Mouse (Mus musculus) kidney, embryonic 14.5 days (tissue): ENCODE data around the gene Nup160. TPM values are rescaled to one million over a fixed set of nuclear protein-coding genes. Genes with fewer than 3 reads are reported as not detected.
A peak's percentile ranks its signal among the peaks of the same experiment; 100 is the strongest.

Source experiments
- ATAC-seq: fragments of 200-750 bp; cut with Nextera tagmentation; 2 replicates; pipeline ENCODE4 v1.8.0; 2017; ENCODE audit warnings: moderate number of reproducible peaks, mild to moderate bottlenecking, moderate TSS enrichment, moderate library complexity; ENCODE audit not compliant: low FRiP score, low TSS enrichment
- H3K27ac ChIP-seq: fragments of 300-500 bp; sonication (generic); 2 replicates; pipeline ENCODE4 v1.5.1; 2014; ENCODE audit warnings: low read depth, mild to moderate bottlenecking, low read length, moderate library complexity, mixed read lengths
- H3K27me3 ChIP-seq: fragments of 300-500 bp; sonication (generic); 2 replicates; pipeline ENCODE4 v1.6.1; 2014; ENCODE audit warnings: mild to moderate bottlenecking, low read length; ENCODE audit not compliant: control insufficient read depth, insufficient read depth
- H3K36me3 ChIP-seq: fragments of 300-500 bp; sonication (generic); 2 replicates; pipeline ENCODE4 v1.6.1; 2014; ENCODE audit warnings: low read length, mixed read lengths; ENCODE audit not compliant: control insufficient read depth, insufficient read depth
- H3K4me1 ChIP-seq: fragments of 300-500 bp; sonication (generic); 2 replicates; pipeline ENCODE4 v1.6.1; 2014; ENCODE audit warnings: low read length, mixed read lengths; ENCODE audit not compliant: control insufficient read depth, insufficient read depth
- H3K4me2 ChIP-seq: fragments of 300-500 bp; sonication (generic); replicated peaks from 2 replicates; pipeline ENCODE4 v1.6.1; 2014; ENCODE audit warnings: low read depth, mild to moderate bottlenecking, low read length
- H3K4me3 ChIP-seq: fragments of 300-500 bp; sonication (generic); 2 replicates; pipeline ENCODE4 v1.5.1; 2014; ENCODE audit warnings: mild to moderate bottlenecking, low read length
- H3K9ac ChIP-seq: fragments of 300-500 bp; sonication (generic); 2 replicates; pipeline ENCODE4 v1.6.1; 2014; ENCODE audit warnings: low read depth, mild to moderate bottlenecking, low read length, moderate library complexity
- H3K9me3 ChIP-seq: fragments of 300-500 bp; sonication (generic); 2 replicates; pipeline ENCODE4 v1.6.1; 2016; ENCODE audit warnings: low read length; ENCODE audit not compliant: control insufficient read depth
- WGBS: fragments of 180-500 bp; shearing (Covaris S2); extraction: QIAGEN DNeasy Blood & Tissue Kit; methylation state at CpG from one replicate; pipeline ENCODE4 v1.1.7; 2014; 5-methylcytosine and 5-hydroxymethylcytosine counted together
- polyA plus RNA-seq: library from polyadenylated mRNA; unstranded; fragments of >200 nt; fragmentation: Nextera tagmentation; extraction: Ambion mirVana; gene quantifications from 2 replicates; pipeline ENCODE4 v1.2.1, GENCODE M21; 2014

Gene Nup160
- polyA plus RNA-seq, 1 experiment from 2014 or later = 68.0 TPM

DNA sequence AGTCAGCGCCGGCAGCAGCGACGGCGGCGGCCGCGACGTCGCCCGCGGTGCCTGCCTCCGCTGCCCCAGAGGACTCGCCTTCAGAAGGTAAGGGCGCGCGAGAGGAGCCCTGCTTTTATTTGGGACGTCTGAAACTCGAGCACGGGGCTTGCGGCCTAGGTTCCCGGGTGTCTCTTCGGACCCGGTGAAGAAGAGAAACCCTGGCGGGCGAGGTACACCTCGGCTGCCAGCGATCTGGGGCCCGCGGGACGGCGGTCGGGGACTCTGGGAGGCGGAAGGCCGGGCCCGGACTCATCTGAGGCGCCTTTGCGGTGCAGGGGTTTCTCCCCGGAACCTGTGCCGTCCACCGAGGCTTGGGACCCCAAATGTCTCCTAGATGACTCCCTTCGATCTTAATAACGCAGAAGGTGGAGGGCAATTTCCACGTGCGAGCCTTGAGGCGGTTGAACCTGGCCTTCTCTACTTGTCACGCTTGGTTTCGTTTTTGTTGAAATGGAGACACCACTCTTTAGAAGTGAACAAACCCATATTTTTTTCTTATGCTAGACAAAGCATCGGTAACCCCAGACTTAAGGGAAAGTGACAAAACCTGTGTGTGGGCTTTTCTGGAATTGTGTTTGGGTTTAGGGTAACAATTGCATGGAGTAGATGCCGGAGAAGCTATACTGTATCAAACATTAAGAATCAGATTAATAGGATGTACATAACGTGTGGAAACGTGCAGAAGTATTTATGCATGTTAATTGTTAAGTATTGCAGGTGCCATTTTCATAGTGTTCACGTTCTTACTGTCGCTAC lies 68.9 kb downstream of the Nup160 start:
- no peaks in the 10 kb centered on the region for H3K27me3 ChIP-seq
- peak overlapping the region; percentile 96 for H3K9ac ChIP-seq
- H3K4me1 ChIP-seq = peaks cover 13% of the 10 kb centered on the region; the same call in 1 of the 2 replicates
- H3K4me3 ChIP-seq = peak overlapping the region; percentile 96
- WGBS = under 1% methylated on average over 54 of the region's 54 CpGs
- peaks cover 25% of the 10 kb centered on the region for H3K36me3 ChIP-seq
- no peaks in the 10 kb centered on the region for H3K9me3 ChIP-seq
- H3K4me2 ChIP-seq = peak overlapping the region; percentile 62
- H3K27ac ChIP-seq = peak overlapping the region; percentile 97
- ATAC-seq = peak; percentile 48

DNA sequence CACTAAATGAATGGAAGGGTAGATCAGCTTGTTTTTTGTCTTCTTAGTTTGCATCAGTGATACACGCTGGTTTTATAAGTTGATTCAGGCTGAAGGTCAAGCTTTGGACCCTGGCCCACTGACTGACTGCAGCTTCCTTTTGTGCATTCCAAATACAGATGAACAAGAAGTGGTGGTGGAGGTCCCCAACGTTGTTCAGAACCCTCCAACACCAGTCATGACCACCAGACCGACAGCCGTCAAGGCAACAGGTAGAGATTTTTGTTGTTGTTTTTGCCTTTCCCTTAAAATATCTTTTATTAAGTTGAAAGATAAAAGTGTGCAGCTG lies 69.5 kb downstream of the Nup160 start:
- no peaks in the 10 kb centered on the region for H3K9me3 ChIP-seq
- peaks cover 13% of the 10 kb centered on the region; the same call in 1 of the 2 replicates for H3K4me1 ChIP-seq
- peak overlapping the region; percentile 96; the same call in 1 of the 2 replicates for H3K9ac ChIP-seq
- peak overlapping the region; percentile 97; the same call in 1 of the 2 replicates for H3K27ac ChIP-seq
- no peak for ATAC-seq
- peaks cover 30% of the 10 kb centered on the region for H3K36me3 ChIP-seq
- H3K4me3 ChIP-seq = peak overlapping the region; percentile 96
- 7% methylated on average over 4 of the region's 4 CpGs for WGBS
- peak overlapping the region; percentile 62 for H3K4me2 ChIP-seq
- no peaks in the 10 kb centered on the region for H3K27me3 ChIP-seq

DNA sequence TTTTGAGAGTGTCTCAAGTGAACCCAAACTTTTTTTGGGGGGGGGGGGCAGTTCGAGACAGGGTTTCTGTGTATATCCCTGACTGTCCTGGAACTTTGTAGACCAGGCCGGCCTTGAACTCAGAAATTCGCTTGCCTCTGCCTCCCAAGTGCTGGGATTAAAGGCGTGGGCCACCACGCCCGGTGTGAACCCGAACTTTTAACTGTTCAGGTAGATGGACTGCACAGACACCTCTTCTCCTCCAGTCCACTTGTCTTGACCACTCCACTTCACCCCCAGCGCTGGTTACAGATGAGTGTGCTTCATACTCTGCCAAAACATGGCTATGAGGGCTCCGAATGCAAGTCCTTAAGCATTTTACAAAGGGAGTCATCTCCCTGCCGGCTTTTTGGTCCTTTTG lies 70.1 kb downstream of the Nup160 start:
- Histone ChIP-seq H3K4me2 (peak overlapping the region; percentile 62), H3K27me3 (no peaks in the 10 kb centered on the region), H3K27ac (no peak overlapping the region), H3K36me3 (peaks cover 31% of the 10 kb centered on the region), H3K9me3 (no peaks in the 10 kb centered on the region), H3K4me1 (peaks cover 13% of the 10 kb centered on the region; the same call in 1 of the 2 replicates), H3K4me3 (peak overlapping the region; percentile 96), H3K9ac (peak overlapping the region; percentile 96; the same call in 1 of the 2 replicates)
- WGBS = 91% methylated on average over 10 of the region's 10 CpGs
- ATAC-seq = no peak

DNA sequence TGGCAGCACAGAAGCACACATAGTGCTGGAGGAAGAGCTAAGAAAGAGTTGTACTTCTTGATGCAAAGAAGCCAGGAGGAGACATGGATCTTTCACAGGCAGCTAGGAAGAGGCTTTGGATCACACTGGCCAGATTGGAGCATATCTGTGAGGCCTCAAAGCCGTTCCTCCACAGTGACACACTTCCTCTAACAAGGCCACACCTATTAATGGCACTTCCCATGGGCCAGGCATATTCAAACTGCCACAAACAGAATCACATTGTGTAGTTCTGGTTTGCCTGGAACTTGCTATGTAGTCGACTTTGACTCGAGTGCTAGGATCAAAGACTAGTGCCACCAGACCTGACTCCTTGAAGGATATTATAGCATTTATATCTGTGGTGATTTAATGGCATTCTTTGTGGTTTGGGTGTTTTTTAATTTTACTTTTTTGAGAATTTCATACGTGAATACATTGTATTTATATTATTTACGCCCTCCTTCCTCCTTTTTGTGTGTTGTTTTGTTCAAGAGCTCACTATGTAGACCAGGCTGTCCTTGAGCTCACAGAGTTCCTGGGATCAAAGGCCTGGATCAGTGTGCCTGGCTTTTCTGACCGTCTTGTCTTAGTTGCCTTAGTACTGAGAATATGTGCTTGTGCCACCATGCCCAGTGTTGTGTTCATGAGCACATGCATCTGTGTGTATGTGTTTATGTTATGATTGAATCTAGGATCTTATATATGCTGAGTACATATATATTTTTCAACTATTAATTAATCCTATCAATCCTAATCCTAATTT lies 72.9 kb downstream of the Nup160 start:
- Histone ChIP-seq H3K4me2 (no peak overlapping the region), H3K9me3 (no peaks in the 10 kb centered on the region), H3K4me3 (no peak overlapping the region), H3K4me1 (peaks cover 13% of the 10 kb centered on the region; the same call in 1 of the 2 replicates), H3K27ac (no peak overlapping the region), H3K36me3 (peaks cover 57% of the 10 kb centered on the region), H3K27me3 (no peaks in the 10 kb centered on the region), H3K9ac (no peak overlapping the region)
- WGBS = 84% methylated on average over 6 of the region's 6 CpGs
- no peak for ATAC-seq

DNA sequence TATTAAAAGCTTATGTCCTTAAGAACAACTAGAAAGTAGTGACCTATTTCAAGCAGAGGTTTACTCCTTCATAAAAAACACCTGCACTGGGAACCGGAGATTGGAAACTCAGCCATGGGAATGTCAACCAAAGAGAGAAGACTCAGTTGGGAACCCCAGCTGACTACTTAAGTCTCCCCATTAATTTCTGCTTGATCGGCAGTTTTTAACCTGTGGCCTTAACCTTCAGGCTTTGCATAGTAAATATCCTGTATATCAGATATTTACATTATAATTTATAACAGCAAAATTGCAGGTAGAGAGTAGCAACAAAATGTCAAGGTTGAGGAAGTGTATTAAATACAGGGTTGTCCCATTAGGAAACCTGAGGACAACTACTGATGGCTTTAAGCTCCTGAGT lies 76.5 kb downstream of the Nup160 start:
- no peak overlapping the region for H3K4me2 ChIP-seq
- H3K4me1 ChIP-seq = peaks cover 5% of the 10 kb centered on the region; the same call in 1 of the 2 replicates
- no peak for ATAC-seq
- H3K27ac ChIP-seq = no peak overlapping the region
- H3K9me3 ChIP-seq = no peaks in the 10 kb centered on the region
- no peak overlapping the region for H3K9ac ChIP-seq
- no peak overlapping the region for H3K4me3 ChIP-seq
- H3K36me3 ChIP-seq = peaks cover 79% of the 10 kb centered on the region
- no peaks in the 10 kb centered on the region for H3K27me3 ChIP-seq
- WGBS = 91% methylated on average over 2 of the region's 2 CpGs

DNA sequence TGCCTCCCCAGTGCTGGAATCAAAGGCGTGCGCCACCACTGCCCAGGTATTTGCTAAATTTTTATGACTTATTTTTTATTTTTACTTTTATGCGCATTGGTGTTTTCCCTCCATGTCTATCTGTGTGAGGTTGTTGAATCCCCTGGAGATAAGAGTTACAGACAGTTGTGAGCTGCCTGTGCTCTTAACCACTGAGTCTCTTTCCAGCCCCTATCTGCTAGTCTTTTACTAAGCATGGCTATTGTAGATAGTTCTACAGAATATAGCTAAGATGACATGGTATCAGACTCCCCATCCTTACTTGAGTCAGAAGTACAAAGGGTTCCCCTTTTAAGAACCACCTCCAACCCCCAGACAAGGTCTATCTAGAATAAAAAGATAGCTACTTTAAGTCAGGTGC lies 77.2 kb downstream of the Nup160 start:
- WGBS = 99% methylated on average over 3 of the region's 3 CpGs

DNA sequence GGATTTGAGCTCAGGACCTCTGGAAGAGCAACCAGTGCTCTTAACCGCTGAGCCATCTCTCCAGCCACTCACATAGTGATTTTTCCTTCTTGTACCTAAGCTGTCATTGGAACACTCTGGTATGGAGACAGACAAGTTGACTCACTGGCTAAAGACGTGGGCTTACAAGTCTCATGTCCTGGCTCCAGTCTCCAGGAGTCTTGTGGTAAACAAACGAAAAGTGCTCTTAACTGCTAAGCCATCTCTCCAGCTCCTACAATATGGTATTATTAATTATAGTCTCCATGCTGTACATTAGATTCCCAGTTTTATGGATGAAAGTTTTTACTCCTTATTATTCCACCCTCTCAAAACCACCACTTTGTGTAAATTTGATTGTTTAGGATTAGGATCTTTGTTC lies 88.1 kb downstream of the Nup160 start:
- H3K9ac ChIP-seq = no peak overlapping the region
- H3K36me3 ChIP-seq = peaks cover 94% of the 10 kb centered on the region
- H3K27me3 ChIP-seq = no peaks in the 10 kb centered on the region
- H3K4me3 ChIP-seq = no peak overlapping the region
- ATAC-seq = no peak
- H3K27ac ChIP-seq = no peak overlapping the region
- H3K9me3 ChIP-seq = no peaks in the 10 kb centered on the region
- H3K4me2 ChIP-seq = no peak overlapping the region
- 91% methylated on average over 3 of the region's 3 CpGs for WGBS
- H3K4me1 ChIP-seq = no peaks in the 10 kb centered on the region

More for the DNA sequence above, 77.2 kb downstream of the Nup160 start:
- no peak overlapping the region for H3K4me3 ChIP-seq
- no peak overlapping the region for H3K9ac ChIP-seq
- no peak overlapping the region for H3K27ac ChIP-seq
- no peaks in the 10 kb centered on the region for H3K4me1 ChIP-seq
- no peak overlapping the region for H3K4me2 ChIP-seq
- no peak for ATAC-seq
- no peaks in the 10 kb centered on the region for H3K9me3 ChIP-seq
- H3K36me3 ChIP-seq = peaks cover 79% of the 10 kb centered on the region
- no peaks in the 10 kb centered on the region for H3K27me3 ChIP-seq

DNA sequence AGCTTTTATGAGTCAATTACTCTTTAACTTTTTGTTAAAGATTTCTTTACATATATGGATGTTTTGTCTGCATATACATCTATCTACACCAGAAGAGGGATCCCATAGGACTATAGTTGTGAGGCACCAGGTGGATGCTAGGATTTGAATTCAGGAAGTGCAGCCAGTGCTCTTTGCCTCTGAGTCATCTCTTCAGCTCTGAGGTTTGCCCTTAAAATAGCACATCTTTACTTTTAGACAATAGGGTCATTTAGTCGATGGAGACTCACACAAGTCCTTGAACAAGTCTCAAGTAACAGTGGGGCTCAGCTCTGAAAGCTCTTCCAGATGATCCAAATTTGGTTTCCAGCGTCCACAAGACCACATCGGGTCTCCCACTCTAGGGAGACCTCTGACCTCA lies 104.3 kb downstream of the Nup160 start:
- no peak overlapping the region for H3K27ac ChIP-seq
- no peak overlapping the region for H3K9ac ChIP-seq
- H3K27me3 ChIP-seq = 0 out of 2 replicates have a peak, but pooled peaks cover 4% of the 10 kb centered on the region
- WGBS = 34% methylated on average over 3 of the region's 3 CpGs
- no peak overlapping the region for H3K4me3 ChIP-seq
- peaks cover 8% of the 10 kb centered on the region; the same call in 1 of the 2 replicates for H3K4me1 ChIP-seq
- peaks cover 41% of the 10 kb centered on the region for H3K36me3 ChIP-seq
- no peaks in the 10 kb centered on the region for H3K9me3 ChIP-seq
- H3K4me2 ChIP-seq = no peak overlapping the region
- no peak for ATAC-seq

DNA sequence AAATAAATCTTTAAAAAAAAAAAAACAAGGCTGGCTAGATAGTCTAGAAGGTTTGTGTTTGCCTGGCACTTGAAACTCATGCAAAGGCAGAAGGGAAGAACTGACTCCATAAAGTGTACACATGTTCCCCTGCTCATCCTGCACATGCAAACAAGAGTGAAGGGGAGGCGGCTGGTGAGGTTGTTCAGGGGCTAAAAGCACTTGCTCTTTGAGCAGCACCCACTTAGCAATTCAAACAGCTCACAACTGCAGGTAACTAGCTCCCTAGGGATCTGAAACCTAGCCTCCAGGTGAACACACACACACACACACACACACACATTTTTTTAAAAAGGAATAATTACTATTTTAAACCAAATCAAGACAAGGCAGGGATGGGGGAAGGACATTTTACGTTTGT lies 104.9 kb downstream of the Nup160 start:
- Histone ChIP-seq H3K4me3 (no peak overlapping the region), H3K27ac (no peak overlapping the region), H3K36me3 (peaks cover 36% of the 10 kb centered on the region), H3K4me2 (no peak overlapping the region), H3K9me3 (no peaks in the 10 kb centered on the region), H3K9ac (no peak overlapping the region), H3K4me1 (peaks cover 8% of the 10 kb centered on the region; the same call in 1 of the 2 replicates), H3K27me3 (0 out of 2 replicates have a peak, but pooled peaks cover 4% of the 10 kb centered on the region)
- no peak for ATAC-seq
- WGBS = 47% methylated on average over 2 of the region's 2 CpGs
